Mouse (Mus musculus): ENCODE results near the gene Clcf1. TPM values are rescaled to one million over a fixed set of nuclear protein-coding genes. Genes with fewer than 3 reads are reported as not detected.

The Clcf1 gene
- total and polyA plus RNA-seq, 2 experiments from 2014 or later = 0.38 to 0.41 TPM

GRCm38 (mm10) chr19:4211891-4212588 is 2.0 kb upstream of the Clcf1 start:
- no peak overlapping the region for H3K27ac ChIP-seq (ENCODE audit: low read depth, low read length)
- H3K9me3 ChIP-seq (ENCODE audit: low read length) = no peaks in the 10 kb centered on the region
- H3K36me3 ChIP-seq (ENCODE audit: insufficient read depth) = no peaks in the 10 kb centered on the region
- H3K4me3 ChIP-seq (ENCODE audit: low read depth, low read length) = no peak overlapping the region
- DNase-seq (no peak), ATAC-seq (no peak)
- H3K27me3 ChIP-seq (ENCODE audit: insufficient read depth, low read length) = peaks cover 24% of the 10 kb centered on the region
- no peak overlapping the region for H3K9ac ChIP-seq
- no peaks in the 10 kb centered on the region for H3K4me1 ChIP-seq (ENCODE audit: insufficient read depth)
- H3K4me2 ChIP-seq (ENCODE audit: low read depth) = no peak overlapping the region
- WGBS = 34% methylated on average over 4 of the region's 4 CpGs
- TF ChIP-seq CTCF (IDR thresholded peaks at IDR 0.05; ENCODE audit: low read depth) = no peak

GRCm38 (mm10) chr19:4213524-4213974 is 489 bp upstream of the Clcf1 start:
- Histone ChIP-seq H3K9me3 (ENCODE audit: low read length) (no peaks in the 10 kb centered on the region), H3K36me3 (ENCODE audit: insufficient read depth) (no peaks in the 10 kb centered on the region), H3K4me1 (ENCODE audit: insufficient read depth) (no peaks in the 10 kb centered on the region), H3K4me3 (ENCODE audit: low read depth, low read length) (no peak overlapping the region), H3K27ac (ENCODE audit: low read depth, low read length) (no peak overlapping the region), H3K27me3 (ENCODE audit: insufficient read depth, low read length) (peaks cover 25% of the 10 kb centered on the region), H3K4me2 (ENCODE audit: low read depth) (no peak overlapping the region), H3K9ac (no peak overlapping the region)
- TF ChIP-seq CTCF (IDR thresholded peaks at IDR 0.05; ENCODE audit: low read depth) = no peak
- 11% methylated on average over 9 of the region's 9 CpGs for WGBS
- ATAC-seq = no peak
- DNase-seq = no peak

GRCm38 (mm10) chr19:4214771-4215450 is 873 bp downstream of the Clcf1 start:
- Histone ChIP-seq H3K4me2 (ENCODE audit: low read depth) (peak overlapping the region; percentile 90), H3K36me3 (ENCODE audit: insufficient read depth) (no peaks in the 10 kb centered on the region), H3K9me3 (ENCODE audit: low read length) (no peaks in the 10 kb centered on the region), H3K27ac (ENCODE audit: low read depth, low read length) (no peak overlapping the region), H3K9ac (peak overlapping the region; percentile 44), H3K27me3 (ENCODE audit: insufficient read depth, low read length) (peaks cover 25% of the 10 kb centered on the region), H3K4me3 (ENCODE audit: low read depth, low read length) (peak overlapping the region; percentile 48), H3K4me1 (ENCODE audit: insufficient read depth) (no peaks in the 10 kb centered on the region)
- DNase-seq = no peak
- WGBS = 4% methylated on average over 62 of the region's 81 CpGs
- TF ChIP-seq CTCF (IDR thresholded peaks at IDR 0.05; ENCODE audit: low read depth) = no peak
- ATAC-seq = no peak

GRCm38 (mm10) chr19:4215451-4215840 is 1.4 kb downstream of the Clcf1 start:
- WGBS = 3% methylated on average over 19 of the region's 21 CpGs
- Histone ChIP-seq H3K9ac (peak overlapping the region; percentile 44; the same call in 1 of the 2 replicates), H3K27ac (ENCODE audit: low read depth, low read length) (no peak overlapping the region), H3K4me3 (ENCODE audit: low read depth, low read length) (peak overlapping the region; percentile 48), H3K36me3 (ENCODE audit: insufficient read depth) (no peaks in the 10 kb centered on the region), H3K9me3 (ENCODE audit: low read length) (no peaks in the 10 kb centered on the region), H3K27me3 (ENCODE audit: insufficient read depth, low read length) (peaks cover 25% of the 10 kb centered on the region), H3K4me2 (ENCODE audit: low read depth) (peak overlapping the region; percentile 90), H3K4me1 (ENCODE audit: insufficient read depth) (no peaks in the 10 kb centered on the region; the same call in 1 of the 2 replicates)
- DNase-seq (no peak), ATAC-seq (no peak)
- no peak for TF ChIP-seq CTCF (IDR thresholded peaks at IDR 0.05; ENCODE audit: low read depth)

- WGBS = 23% methylated on average over 14 of the region's 14 CpGs
- Histone ChIP-seq H3K4me1 (ENCODE audit: insufficient read depth) (no peaks in the 10 kb centered on the region; the same call in 1 of the 2 replicates), H3K9ac (no peak overlapping the region), H3K9me3 (ENCODE audit: low read length) (no peaks in the 10 kb centered on the region), H3K36me3 (ENCODE audit: insufficient read depth) (no peaks in the 10 kb centered on the region), H3K27ac (ENCODE audit: low read depth, low read length) (no peak overlapping the region), H3K4me3 (ENCODE audit: low read depth, low read length) (no peak overlapping the region), H3K4me2 (ENCODE audit: low read depth) (no peak overlapping the region), H3K27me3 (ENCODE audit: insufficient read depth, low read length) (peaks cover 25% of the 10 kb centered on the region)
- peak; percentile 46 for DNase-seq
- no peak; the same call in 1 of the 2 replicates for ATAC-seq
- TF ChIP-seq CTCF (IDR thresholded peaks at IDR 0.05; ENCODE audit: low read depth) = peak; percentile 69
Observed at GRCm38 (mm10) chr19:4216041-4216685, 2.1 kb downstream of the Clcf1 start.

- H3K9me3 ChIP-seq (ENCODE audit: low read length) = no peaks in the 10 kb centered on the region
- ATAC-seq = no peak
- H3K27ac ChIP-seq (ENCODE audit: low read depth, low read length) = no peak overlapping the region
- no peak overlapping the region for H3K4me3 ChIP-seq (ENCODE audit: low read depth, low read length)
- H3K36me3 ChIP-seq (ENCODE audit: insufficient read depth) = no peaks in the 10 kb centered on the region
- no peak overlapping the region for H3K9ac ChIP-seq
- peaks cover 25% of the 10 kb centered on the region for H3K27me3 ChIP-seq (ENCODE audit: insufficient read depth, low read length)
- 10% methylated on average over 5 of the region's 5 CpGs for WGBS
- DNase-seq = no peak
- H3K4me2 ChIP-seq (ENCODE audit: low read depth) = no peak overlapping the region
- no peak for TF ChIP-seq CTCF (IDR thresholded peaks at IDR 0.05; ENCODE audit: low read depth)
- no peaks in the 10 kb centered on the region; the same call in 1 of the 2 replicates for H3K4me1 ChIP-seq (ENCODE audit: insufficient read depth)
Observed at GRCm38 (mm10) chr19:4217140-4217539, 3.1 kb downstream of the Clcf1 start.

All from forebrain, postnatal 0 days (tissue).